Mouse (Mus musculus): ENCODE measurements around the gene Fa2h.
A peak's percentile ranks its signal among the peaks of the same experiment; 100 is the strongest.

Gene Fa2h

GRCm38 (mm10) chr8:111299821-111300568 is 93.6 kb downstream of the Fa2h start, which contains the start of gene Rfwd3:
Gene Rfwd3, minus strand, starts transcription at chr8:111300222.
- DNase-seq (ENCODE audit: low spot score in 2 of 2), result peak; percentile 89 to 92

GRCm38 (mm10) chr8:111299363-111299820 is 94.2 kb downstream of the Fa2h start:
- peak; percentile 45 to 59 for DNase-seq (ENCODE audit: low spot score in 2 of 2)

GRCm38 (mm10) chr8:111298011-111298410 is 95.6 kb downstream of the Fa2h start:
- no peak for DNase-seq (ENCODE audit: low spot score in 2 of 2)
